Mouse (Mus musculus): ENCODE results near the gene Wnt2b.

Gene Wnt2b

DNA sequence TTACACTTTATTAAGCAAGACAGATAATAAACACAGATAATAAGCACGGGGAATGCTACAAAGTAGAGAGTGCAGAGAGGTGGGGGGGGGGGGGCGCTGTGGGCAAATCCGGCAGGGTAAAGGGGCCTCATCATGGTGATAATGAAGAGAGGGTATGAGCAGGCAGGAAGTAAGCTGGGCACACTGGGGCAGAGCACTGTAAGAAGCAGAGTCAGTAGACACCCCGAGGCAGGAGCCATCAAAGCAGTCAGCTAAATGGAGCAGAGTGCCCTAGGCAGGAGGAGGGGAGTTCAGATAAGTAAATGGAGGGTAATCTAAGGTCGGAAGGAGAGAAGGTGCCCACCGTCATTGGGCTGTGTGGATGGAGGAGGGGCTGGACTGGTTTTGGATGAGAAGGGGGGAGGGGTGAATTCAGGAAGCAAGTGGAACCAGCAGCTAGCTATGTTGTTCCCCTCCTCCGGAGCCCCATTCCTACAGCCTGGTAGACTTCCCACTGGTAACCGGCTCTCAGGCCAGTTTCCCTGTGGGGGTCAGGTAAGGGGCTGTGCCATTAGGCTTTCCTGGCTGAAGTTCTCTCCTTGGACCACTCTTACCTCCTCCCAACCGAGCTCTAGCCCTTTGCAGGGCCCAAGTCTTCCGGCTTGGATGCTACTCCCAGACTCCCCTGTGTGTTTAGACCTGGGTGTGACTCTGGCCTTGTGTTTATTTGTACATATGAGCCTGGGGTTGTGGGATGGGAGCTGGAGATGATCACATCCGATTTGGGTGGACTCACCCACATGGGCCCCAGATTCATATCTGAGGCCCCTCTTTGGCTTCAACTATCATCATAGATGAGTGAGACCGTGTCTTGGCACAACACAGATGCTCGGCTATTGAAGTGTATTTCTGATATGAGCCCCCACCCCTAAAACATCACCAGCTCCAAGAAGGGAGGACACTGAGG, 1.9 kb upstream of the Wnt2b start:
- DNase-seq (ENCODE audit: low spot score in 2 of 2), result no peak

DNA sequence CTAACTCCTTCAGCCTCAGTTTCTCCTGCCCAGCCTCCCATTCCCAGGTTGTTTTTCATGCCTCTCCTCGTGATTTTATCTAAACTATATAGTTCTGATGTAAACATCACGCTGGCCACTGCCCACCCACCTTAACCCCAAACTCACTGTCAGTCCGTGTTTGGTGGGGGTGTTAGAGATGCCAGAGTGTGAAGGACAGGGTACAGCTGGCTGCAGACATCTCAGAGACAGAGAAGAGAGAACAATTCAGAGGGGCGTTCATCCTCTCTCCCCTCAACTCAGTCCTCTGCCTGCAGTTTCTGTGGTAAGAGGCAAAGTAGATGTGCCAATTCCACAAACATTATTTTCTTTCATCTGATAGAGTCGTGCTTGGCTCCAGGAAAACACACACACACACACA, 1.1 kb upstream of the Wnt2b start:
- no peak for DNase-seq (ENCODE audit: low spot score in 2 of 2)

DNA sequence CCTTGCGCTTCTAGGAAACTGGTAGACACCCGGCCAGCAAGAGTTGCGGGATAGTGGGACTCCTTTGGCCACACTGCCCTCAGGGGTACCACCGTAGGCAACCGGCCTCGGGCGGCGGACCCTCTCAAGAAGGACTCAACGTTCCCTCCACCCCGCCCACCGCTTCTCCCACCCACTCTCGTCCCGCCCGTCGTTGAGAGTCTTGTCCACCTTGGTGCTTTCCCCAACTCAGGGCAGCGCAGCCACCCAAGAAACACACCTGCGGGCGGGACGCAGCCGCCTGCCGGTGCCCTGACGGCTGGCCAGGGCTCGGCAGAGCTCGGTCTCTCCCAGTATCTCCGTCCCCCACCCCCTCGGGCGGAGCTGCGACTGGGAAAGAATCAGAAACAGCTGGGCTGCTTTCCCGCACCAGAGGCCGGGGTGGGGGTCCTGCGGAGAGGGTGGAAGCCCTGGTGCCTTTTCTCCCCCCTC, 455 bp upstream of the Wnt2b start:
- no peak for DNase-seq (ENCODE audit: low spot score in 2 of 2)

DNA sequence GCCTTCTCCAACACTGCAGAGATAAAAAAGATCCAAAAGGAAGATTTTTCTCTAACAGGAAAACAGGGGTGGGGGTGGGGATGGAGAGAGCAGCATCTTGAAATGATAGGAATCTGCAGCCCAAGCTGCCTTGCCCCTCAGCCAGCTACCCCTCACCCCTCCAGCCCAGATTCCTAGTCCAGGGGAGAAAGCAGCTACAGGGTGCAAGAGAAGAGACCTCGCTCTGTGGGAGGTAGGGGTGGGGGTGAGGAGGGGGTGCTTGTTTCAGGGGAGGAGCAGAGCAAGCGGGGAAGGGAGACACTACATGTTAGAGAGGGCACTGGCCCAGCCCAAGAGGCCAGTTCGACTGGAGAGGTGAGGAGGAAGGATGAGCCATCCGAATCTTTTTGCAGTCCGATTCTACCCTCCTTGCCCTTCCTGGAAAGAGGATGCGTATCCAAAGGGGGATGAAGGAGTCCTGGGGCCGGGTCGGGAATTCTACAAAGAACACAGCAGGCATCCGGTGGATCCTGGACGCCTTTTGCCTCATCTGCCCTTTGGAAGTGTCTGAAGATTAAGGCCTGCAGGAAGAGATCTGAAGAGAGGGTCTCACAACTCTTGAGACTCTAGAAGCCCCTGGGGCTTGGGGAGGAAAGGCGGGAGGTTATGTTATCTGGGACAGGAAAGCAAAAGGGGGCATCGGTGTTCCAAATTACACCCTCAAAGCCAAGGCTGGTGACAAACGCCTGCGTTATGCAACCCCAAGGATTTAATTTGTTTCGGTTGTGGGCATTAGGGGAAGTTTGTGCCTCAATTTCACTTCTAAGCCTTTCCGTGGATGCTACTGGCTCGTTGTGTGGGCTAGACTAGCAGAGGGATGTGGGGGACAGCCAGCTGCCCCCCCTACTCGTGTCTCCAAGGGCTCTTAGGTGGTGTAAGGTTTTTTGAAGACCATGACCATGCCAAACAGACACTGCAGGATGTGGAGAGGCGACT, 1.4 kb downstream of the Wnt2b start:
- DNase-seq (ENCODE audit: low spot score in 2 of 2), result no peak

DNA sequence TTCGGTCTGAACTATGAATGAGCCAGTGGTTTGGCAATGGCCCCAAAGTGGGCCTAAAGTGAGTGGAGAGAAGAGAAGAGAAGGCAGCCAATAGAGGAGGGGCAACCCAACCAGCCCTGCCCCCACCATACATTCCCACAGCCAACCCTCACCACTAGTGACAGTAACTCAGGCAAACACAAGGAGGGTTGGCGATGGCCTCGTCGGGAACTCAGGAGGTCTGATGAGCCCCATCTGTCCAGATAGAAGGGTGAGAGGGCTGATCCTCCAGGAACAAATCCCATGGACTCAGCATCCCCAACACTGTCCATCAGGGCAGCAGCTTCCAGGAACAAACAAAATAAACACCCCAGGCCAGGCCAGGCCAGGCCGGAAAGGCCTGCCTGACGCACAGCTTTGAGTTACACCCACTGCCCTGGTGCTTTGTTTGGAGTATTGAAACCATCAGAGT, 5.6 kb downstream of the Wnt2b start:
- no peak for DNase-seq (ENCODE audit: low spot score in 2 of 2)

DNA sequence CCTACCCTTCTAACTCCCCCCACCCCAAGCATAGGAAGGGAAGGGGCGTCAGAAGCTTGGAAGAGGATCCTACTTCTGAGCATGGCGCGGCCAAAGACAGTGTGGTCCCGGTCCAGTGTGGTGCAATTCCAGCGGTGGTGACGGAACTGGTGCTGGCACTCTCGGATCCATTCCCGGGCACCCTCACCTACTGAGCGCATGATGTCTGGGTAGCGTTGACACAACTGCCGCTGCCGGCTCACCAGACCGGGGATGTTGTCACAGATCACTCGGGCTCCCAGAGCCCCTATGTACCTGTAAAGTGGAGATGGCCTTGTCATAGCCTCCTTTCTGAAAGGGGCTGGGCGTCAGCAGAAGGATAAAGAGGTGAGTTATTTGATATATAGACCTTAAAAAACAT, 7.2 kb downstream of the Wnt2b start:
- no peak for DNase-seq (ENCODE audit: low spot score in 2 of 2)

DNA sequence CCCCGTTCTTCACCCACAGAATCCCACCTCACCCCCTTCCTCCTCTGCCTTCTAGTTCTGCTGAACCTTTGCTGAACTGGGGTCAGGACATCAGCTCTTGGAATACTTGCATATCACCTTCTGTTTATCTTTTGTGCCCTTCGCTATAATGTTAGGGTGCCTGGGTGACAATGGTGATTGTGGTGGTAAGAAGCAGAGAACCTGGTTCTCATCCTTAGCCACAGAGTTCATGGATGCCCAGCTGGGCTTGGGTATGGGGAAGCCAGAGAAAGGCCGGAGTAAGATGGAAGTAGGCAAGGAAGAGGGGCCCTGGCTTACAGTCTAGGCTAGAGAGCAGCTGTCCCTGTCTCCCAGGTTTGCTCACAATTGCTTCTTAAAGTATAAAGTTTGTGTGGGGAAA, 7.6 kb downstream of the Wnt2b start:
- DNase-seq (ENCODE audit: low spot score in 2 of 2), result no peak

DNA sequence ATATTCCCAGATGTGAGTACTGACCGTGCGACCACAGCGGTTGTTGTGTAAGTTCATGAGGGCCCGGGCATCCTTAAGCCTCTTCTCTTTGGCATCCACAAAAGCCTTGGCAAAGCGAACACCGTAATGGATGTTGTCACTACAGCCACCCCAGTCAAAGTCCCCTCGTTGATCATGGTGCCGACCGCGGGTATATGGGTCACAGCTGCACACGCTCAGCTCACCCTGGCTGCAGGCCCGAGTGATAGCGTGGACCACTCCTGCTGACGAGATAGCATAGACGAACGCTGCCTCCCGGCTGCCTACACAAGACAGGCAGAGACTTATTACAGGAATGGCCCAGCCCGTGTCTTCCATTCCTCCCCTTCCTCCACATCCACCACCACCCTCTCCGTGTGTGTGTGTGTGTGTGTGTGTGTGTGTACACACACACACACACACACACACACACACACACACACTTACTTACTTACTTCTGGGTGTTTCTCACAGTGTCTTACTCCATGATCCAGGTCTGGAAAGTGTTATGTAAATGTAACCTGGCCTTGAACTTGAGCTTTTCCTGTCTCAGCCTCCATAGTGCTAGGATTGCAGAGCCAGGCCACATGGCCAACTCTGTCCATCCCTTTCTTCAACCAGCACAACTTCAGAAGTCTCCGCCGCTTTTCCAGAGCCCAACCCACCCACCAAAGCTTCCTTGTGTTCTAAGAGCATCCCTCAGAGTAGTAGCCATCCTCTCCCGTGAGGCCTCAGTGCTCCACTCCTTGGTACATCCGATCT, 8.6 kb downstream of the Wnt2b start:
- no peak for DNase-seq (ENCODE audit: low spot score in 2 of 2)

DNA sequence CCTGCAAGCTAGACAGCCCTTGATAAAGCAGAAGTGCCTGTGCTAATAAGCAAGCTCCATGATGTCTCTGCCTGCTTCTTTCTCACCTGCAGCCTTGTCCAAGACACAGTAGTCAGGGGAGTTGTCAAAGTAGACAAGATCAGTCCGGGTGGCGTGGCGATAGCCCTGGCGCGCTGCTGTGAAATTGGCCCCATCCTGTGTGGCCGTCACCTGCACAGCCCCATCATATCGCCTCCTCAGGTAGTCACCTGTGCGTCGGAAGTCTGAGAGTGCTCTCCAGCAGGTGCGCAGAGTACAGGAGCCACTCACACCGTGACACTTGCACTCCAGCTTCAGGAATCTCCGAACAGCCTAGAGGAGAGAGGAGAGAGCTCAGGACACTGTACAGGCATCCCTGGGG, 10.8 kb downstream of the Wnt2b start:
- DNase-seq (ENCODE audit: low spot score in 2 of 2), result no peak

DNA sequence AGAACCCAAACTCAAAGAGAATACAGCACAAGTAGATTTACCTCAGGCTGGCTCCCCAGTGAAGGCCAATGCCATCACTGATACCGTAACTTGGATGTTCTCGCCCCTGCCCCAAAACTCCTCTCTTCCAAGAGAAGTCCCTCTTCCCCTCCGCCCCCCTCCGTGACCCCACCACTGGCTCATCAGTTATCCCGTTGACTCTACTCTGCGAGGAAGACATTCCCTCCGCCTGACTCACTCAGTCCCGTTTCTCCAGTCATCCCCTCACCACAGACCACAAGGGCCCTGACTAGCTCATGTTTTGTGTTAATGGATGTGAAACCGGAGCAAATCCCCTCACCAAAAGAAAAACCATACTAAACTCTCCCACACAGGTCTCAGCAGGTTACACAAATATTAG, 16.8 kb downstream of the Wnt2b start:
- DNase-seq (ENCODE audit: low spot score in 2 of 2), result no peak

DNA sequence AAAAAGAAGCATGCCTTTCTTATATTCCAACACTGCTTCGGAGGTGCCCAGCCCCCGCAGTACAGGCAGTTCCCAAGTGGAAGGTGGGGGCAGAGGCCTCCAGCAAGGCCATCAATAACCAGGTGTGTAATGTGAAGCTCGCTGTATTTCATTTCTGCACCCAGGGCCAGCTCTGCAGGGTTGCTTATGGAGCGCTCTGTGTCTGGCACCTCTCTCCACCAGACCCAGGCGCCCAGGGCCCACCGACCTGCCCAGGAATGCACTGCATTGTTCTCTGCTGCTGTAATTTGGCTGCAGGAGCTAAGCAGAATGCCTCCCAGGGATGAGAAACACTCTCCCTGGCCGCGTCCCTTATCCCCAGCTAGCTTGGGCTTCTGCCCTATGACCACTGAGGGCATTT, 18.4 kb downstream of the Wnt2b start:
- no peak for DNase-seq (ENCODE audit: low spot score in 2 of 2)

DNA sequence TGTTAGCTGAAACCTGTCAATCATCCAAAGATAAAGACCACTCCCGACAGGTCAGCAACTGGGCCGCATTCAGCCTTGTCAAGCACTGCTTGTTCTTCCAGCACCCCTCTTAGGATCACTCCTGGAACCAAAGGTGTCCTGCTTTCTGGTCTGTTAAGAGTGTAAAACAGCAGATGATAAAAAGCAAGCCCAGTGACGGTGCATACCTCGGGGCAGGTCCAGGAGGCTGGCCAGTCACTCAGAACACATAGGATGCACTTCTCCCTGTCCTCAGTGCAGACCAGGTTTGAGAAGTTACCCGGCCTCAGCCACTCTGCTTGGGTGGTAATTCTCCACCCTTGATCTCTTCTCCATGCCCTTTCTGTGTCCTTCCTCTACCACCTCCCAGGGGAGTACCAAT, 19.0 kb downstream of the Wnt2b start:
- DNase-seq (ENCODE audit: low spot score in 2 of 2), result no peak

DNA sequence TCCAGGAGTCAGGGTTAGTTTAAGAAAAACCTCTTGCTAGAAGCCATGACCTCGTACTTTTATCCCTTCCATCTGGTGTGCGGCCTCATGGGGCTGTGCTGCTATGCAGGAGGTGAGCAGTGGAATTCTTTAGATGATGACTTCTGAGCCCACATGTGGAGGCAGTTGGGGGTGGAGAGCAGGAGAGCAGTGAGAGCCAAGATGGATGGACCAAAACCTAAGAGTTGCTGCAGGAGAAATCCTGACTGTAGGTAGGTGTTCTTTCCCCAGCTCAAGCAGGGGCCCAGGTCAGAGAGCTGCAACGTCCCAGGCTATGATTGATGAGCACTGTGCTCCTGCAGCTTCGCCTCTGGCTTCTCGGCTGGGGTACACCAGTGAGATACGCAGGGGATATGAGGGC, 21.0 kb downstream of the Wnt2b start:
- DNase-seq (ENCODE audit: low spot score in 2 of 2), result no peak

DNA sequence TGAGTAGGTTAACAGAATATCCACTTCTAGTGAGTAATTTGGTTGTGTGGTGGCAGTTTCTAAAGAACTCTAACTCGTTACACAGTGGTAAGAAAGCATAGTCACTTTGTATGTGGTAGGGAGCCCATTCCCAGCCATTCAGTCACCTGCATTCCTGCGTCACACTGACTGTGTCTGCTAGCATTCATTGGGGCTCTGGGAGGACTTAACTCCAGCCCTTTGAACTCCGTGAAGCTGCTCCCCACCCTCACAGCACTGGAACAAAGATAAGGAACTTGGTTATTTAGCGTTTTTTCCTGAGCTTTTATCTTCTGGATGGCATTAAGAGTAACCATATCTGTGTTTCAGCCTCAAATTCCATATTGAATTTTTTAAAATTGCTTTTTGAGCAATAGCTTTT, 23.4 kb downstream of the Wnt2b start:
- no peak for DNase-seq (ENCODE audit: low spot score in 2 of 2)

DNA sequence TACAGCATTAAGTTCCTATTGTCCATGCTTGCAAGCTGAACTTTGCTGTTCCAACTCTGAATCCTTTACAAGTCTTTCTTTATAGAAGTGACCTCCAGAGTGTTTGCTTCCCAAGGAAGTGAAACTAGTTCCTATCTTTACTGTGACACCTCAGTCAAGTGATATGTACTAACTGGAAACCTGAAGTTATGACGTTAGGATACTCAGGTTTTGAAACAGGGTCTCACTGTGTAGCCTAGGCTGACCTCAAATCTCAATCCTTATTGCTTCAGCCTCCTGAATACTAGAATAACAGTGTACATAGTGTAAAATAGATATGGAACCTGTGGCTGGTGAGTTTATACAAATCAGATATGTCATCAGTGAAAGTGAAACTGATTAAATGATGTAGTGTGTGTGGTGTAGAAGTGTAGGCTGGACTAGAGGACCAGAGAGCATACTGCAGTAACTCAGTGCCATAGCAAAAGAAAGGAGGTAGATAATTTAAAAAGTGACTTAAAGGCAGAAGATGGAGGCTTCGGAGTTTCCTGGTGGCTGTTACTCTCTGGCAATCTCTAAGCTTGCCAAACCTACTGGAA, 23.9 kb downstream of the Wnt2b start:
- DNase-seq (ENCODE audit: low spot score in 2 of 2), result no peak

DNA sequence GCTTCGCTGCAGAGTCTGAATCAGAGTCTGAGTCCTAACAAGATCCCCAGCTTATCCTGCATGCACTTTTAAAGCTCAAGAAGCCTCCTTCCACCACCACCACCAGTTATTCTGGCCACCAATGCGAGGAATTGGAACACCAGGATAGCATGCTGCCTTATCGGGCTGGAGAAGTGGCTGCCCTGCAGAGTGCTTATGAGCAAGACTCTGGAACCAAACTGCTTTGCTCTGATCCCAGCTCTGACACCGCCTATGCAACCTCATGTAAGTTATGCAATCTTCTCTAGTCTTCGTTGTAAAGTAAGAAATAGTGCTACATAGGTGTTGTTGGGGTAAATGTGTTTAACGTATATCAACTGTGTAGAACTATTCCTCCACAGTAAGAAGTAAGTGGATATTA, 32.3 kb downstream of the Wnt2b start:
- no peak for DNase-seq (ENCODE audit: low spot score in 2 of 2)

DNA sequence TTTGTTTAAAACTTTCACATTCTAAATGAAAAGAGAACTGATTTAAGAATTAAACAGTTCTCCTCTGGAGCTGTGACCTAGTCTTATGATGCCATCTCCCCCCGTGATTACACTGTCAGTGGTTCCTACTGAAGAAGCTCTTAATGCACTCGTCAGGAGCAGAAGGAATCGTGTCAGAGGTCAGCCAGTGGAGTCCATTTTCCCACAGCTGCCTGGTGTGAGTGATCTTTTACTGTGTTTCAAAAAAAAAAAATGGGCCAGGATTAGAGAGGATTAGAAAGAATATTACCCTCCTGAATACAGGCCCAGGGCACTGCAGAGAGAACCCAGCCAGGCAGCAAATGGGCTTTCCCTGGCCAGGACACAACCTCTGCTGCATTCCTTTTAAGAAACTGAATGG, 46.7 kb downstream of the Wnt2b start:
- DNase-seq (ENCODE audit: low spot score in 2 of 2), result no peak

DNA sequence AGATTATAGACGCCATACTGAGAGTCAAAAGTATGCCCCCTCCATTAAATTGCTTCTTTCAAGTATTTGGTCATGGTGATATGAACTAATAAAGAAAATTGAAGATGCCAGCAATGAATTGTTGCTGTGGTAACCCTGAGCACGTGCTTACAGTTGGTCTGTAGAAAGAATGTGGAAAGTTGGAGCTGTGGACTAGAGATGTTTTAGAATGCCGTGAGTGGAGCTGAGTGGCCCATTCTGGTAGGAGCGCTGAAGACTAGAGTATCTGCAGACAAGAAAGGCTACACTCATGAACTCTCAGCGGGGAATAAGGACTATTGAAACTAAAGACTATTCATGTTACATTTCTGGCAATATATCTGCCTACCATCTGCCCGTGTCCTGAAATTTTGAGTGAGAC, 52.5 kb downstream of the Wnt2b start:
- no peak for DNase-seq (ENCODE audit: low spot score in 2 of 2)

DNA sequence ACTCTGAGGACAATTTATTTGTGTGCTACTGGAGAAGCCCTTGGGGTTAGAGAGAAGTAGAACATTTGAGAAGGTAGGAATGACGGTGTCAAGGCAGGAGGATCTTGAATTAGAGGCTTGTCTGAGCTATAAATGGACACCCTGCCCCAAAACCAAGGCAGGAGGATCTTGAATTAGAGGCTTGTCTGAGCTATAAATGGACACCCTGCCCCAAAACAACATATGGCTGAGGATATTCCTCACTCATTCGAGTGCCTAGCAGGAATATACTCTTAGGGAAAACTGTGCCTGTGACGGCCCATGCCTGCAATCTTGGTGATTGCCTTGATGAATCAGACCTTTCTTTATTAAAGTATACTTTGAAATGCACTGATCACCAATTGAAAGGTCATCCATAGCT, 55.7 kb downstream of the Wnt2b start:
- DNase-seq (ENCODE audit: low spot score in 2 of 2), result no peak

DNA sequence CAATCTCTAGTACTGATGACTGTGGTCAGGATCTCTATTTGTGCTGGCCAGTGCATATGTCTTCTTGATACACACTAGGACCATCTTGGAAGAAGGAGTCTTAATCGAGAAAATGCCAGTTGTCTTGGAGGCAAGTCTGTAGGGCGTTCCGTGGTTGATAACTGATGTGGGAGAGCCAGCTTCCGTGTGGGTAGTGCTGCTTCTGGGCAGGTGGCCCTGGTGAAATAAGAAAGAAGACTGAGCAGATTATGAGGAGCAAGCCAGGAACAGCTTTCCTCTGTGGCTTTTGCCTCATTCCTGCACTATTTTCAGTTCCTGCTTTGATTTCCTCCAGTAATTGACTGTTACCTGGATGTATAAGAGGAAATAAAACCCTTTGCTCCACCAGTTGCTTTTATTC, 56.3 kb downstream of the Wnt2b start:
- no peak for DNase-seq (ENCODE audit: low spot score in 2 of 2)

DNA sequence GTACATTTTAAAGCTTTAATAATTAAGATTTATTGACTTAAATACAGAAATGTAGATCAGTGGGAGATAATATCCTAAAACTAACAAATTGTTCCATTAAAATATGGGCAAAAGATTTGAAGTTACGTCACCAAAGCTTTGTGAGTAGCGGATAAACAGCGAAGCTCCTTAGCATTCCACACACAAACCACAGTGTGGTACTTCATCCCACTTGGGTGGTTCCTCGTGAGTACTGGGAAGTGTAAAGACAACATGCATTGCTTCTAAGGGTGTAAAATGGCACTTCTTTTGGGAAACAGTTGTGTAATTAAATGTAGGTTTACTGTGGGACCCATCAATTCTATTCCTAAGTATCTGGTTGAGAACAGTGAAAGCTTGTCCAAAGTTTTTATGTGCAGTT, 60.6 kb downstream of the Wnt2b start:
- DNase-seq (ENCODE audit: low spot score in 2 of 2), result no peak
